Mouse (Mus musculus) activated CD4-positive, CD25-positive, alpha-beta regulatory T cell, adult 4 months (primary cell): Measurements from ENCODE around the gene Gm11437. TPM values are rescaled to one million over a fixed set of nuclear protein-coding genes. Genes with fewer than 3 reads are reported as not detected.
A peak's percentile ranks its signal among the peaks of the same experiment; 100 is the strongest.

Experiments
- ATAC-seq: one replicate; pipeline ENCODE4 v1.8.0; 2017
- polyA plus RNA-seq, 2 experiments: library from polyadenylated mRNA; unstranded; fragments of 100-300 nt; shearing (Covaris generic); gene quantifications; one replicate each; pipeline ENCODE4 v1.2.1; 2017

Gm11437 gene
- not detected for polyA plus RNA-seq

GRCm38 (mm10) chr11:84167046-84167526 lies at the start of gene Gm11437:
Gm11437 (minus strand) TSS chr11:84167476.
- ATAC-seq = no peak

DNA sequence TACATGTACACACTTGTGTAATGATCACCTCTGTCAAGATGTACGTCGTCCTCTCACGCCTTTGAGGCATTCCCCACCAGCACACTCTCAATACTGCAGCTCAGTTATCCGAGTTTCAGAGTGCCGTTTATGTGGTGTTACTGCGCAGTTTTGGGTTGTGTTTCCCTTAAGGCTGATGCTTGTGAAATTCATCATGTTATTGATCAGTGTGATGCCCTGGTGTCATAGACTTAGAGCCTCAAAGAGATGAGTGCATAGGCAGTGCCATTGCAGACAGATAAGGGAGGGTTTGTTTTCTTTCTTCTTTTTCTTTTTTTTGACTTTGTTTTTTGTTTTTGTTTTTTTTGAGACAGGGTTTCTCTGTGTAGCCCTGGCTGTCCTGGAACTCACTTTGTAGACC lies 43.6 kb upstream of the Gm11437 start:
- ATAC-seq = no peak

DNA sequence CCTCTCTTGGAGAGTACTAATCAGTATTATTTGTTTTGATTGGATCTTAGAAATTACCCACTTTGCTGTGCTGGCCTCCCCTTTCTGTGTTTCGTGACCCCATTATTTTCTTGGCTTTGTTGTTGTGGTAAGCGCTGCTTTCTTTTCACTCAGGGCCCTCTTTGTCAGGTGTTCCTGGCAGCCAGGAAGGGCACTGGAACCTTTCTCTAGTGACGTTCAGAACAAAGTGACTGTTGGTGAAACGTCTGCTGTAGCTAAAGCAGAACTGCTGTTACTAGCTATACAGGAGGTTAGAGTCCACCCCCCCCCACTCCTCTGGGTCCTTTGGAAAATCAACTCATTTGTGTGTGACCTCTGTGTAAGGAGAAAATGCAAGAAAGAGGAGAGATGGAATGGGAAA lies 38.5 kb upstream of the Gm11437 start:
- ATAC-seq = no peak

- ATAC-seq = no peak
Observed at GRCm38 (mm10) chr11:84197607-84198402, 30.5 kb upstream of the Gm11437 start.

DNA sequence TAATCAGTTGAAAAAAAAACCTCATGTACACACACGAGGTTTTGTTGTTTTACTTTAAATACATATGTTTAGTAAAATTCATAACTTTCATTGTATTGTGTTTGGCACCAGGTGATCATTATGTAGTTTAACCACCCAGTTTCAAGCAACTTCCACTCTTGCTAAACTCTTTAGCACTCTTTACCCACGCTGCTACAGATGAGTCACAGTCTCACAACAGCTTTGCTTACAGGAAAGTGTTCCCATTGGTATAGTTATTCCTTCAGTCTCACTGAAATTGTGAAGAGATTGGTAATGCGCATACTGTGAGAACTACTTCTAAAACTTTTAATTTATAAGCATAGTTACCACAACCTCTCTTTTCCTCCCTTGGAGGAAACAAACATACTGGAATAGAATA lies 27.5 kb upstream of the Gm11437 start:
- ATAC-seq = no peak

GRCm38 (mm10) chr11:84193249-84193648 lies 26.0 kb upstream of the Gm11437 start:
- ATAC-seq = no peak

DNA sequence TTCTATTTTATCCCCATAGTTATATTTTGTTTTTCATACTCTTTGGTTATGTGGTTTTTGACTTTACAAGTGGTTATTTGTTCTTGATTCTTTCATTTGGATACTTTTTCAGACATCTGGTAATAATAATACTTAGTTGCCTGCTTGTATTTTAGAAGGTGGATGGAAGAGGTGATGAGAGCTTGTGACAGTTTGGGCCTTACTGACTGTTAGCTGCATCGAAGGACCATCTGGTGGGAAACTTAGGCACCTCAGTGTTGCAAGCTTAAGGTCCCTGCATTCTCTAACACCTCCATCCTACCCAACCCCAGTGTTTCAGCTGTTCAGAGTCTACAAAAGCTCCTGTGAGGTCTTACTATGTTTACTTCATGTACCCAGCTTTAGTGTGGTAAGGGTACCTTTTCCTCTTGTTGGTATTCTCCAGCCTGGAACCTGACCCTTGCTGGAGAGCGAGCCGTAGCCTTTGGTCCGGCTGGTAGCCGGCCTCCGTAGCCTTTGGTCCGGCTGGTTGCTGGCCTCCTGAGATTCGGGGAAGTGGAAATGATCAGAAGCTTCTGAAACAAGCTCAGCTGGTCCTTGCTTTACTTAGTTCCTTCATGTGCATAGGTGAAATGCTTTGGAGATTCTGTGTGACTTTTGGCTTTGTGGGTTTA lies 23.4 kb upstream of the Gm11437 start:
- ATAC-seq = no peak

DNA sequence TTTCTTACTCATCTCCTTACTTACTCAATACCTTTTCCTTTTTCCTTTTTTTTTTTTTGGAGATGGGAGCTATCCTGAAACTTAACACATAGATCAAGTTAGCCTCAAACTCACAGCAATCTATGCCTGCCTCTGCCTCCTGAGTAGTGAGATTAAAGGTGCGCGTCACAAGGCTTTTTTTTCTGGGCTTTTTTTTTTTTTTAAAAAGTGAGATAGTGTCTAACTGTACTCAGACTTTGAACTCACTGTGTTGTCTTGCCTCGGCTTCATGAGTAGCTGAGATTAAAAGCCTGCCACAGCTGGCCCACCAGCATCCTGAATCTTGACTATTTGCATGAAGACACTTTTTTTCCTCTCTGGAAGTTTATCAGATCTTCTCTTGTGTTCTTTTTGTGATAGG lies 21.3 kb upstream of the Gm11437 start:
- no peak for ATAC-seq

GRCm38 (mm10) chr11:84181286-84181685 lies 14.0 kb upstream of the Gm11437 start:
- no peak for ATAC-seq

GRCm38 (mm10) chr11:84179954-84180598 lies 12.8 kb upstream of the Gm11437 start:
- peak; percentile 53 for ATAC-seq

GRCm38 (mm10) chr11:84179226-84179953 lies 12.1 kb upstream of the Gm11437 start:
- peak; percentile 71 for ATAC-seq

GRCm38 (mm10) chr11:84178571-84178970 lies 11.3 kb upstream of the Gm11437 start:
- ATAC-seq = no peak

- no peak for ATAC-seq
Observed at GRCm38 (mm10) chr11:84172539-84173435, 5.5 kb upstream of the Gm11437 start.

- no peak for ATAC-seq
Observed at GRCm38 (mm10) chr11:84168701-84169288, 1.5 kb upstream of the Gm11437 start.

DNA sequence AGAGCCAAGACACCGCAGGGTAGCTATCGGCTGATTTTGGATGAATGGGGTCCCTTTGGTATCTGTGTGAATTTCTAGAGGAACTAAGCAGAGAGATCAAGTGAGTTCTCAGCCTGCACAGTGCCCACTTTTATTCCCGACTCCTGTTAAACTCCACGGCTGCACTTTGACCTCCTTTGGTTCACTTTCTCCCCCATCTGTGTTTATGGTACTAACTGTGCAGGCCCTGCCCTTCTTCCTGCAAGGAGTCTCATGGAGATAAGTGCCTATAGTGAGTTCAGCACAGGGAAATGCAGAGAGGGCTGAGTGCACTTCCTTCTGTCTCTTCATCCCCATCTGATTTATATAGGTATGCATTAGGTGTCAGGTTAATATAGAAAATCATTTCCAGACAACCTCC lies 2.7 kb downstream of the Gm11437 start:
- ATAC-seq = no peak

DNA sequence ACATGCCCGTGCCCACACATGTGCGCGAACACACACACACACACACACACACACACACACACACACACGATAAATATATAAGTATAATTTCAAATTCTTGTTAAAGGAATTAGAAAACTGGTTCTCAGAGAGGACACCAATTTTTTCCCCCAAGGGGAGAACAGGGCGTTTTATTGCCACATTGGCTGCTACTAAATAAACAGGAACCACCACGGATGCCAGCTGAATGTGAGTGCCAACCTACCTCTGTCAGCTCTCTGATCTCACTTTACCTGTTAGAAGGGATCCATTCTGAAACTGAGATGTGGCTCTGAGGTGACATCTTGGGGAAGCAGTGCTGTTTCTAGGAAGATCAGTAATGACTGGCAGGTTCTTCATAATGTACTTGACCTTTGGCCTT lies 3.2 kb downstream of the Gm11437 start:
- ATAC-seq = no peak

GRCm38 (mm10) chr11:84156535-84157262 lies 10.6 kb downstream of the Gm11437 start:
- no peak for ATAC-seq

- no peak for ATAC-seq
Observed at GRCm38 (mm10) chr11:84150884-84151283, 16.4 kb downstream of the Gm11437 start.

- no peak for ATAC-seq
Observed at GRCm38 (mm10) chr11:84146081-84146480, 21.2 kb downstream of the Gm11437 start.

DNA sequence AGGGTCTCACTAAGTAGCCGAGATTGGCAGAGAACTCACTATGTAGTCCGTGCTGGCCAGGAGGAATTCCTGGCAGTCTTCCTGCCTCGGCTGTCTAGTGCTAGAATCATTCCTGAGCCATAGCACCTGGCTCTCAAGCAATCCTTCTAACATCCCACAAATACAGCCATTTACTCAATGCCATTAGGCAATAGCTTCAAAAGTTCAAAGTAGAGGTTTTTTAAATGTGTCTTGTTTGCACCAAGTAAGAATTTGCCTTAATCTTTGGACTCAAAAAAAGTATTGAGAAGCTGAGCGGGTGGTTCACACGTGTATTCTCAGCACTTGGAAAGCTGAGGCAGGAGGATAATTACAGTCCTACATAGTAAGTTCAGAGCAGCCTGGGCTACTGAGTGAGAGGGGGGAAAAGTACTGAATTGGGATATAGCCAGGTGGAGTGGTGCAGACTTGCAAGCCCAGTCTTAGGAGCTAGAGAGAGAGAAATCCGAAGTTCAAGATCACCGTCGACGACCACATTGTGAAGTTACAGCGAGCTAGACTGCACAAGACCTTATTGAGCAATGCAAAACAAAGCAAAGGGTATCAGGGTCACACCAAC lies 22.0 kb downstream of the Gm11437 start:
- no peak for ATAC-seq
